In genomic region chrX:141396243-141396642, GRCm38 (mm10) we compare ENCODE assay signal across 28 mouse cellular contexts.
DNase-seq lines count a peak whose midpoint lies in the region; ATAC-seq and TF ChIP-seq lines count a peak whose summit lies in the region.
"Had no signal": no experiment of that assay in that cellular context is flagged by ENCODE, and none has a peak within 500 bp of the region (broad histone marks: within the 10 kb centered on the region; RNA-seq: fewer than 3 reads in every experiment).

No protein-coding gene starts in this region.

- no peak overlapping the region for H3K4me3 ChIP-seq in lung, embryonic 15.5 days
- no peak overlapping the region for H3K4me3 ChIP-seq in lung, adult 2 months (replicated peaks; ENCODE audit: extremely low read depth, low read depth, low read length)
- no peak overlapping the region for H3K4me3 ChIP-seq in thymus, adult 2 months (ENCODE audit: control insufficient read depth, insufficient read depth, low read length)
- H3K4me3 ChIP-seq: embryonic facial prominence, embryonic 10.5 days; embryonic facial prominence, embryonic 13.5 days; erythroblast, embryonic 14.5 days; forebrain, embryonic 12.5 days; forebrain, embryonic 15.5 days; heart, adult 2 months; heart, embryonic 10.5 days; heart, embryonic 13.5 days; hindbrain, embryonic 12.5 days; hindbrain, embryonic 15.5 days had no signal

- no peak overlapping the region for H3K27ac ChIP-seq in lung, embryonic 15.5 days
- H3K27ac ChIP-seq in thymus, adult 2 months (ENCODE audit: control insufficient read depth, insufficient read depth, low read length) = no peak overlapping the region
- H3K27ac ChIP-seq: embryonic facial prominence, embryonic 10.5 days; embryonic facial prominence, embryonic 13.5 days; forebrain, embryonic 12.5 days; forebrain, embryonic 15.5 days; heart, adult 2 months; heart, embryonic 10.5 days; heart, embryonic 13.5 days; hindbrain, embryonic 12.5 days; hindbrain, embryonic 15.5 days had no signal

- H3K36me3 ChIP-seq in lung, embryonic 15.5 days = no peaks in the 10 kb centered on the region
- no peaks in the 10 kb centered on the region for H3K36me3 ChIP-seq in thymus, adult 2 months (ENCODE audit: control insufficient read depth, insufficient read depth, low read length)
- H3K36me3 ChIP-seq: embryonic facial prominence, embryonic 10.5 days; embryonic facial prominence, embryonic 13.5 days; forebrain, embryonic 12.5 days; forebrain, embryonic 15.5 days; heart, embryonic 10.5 days; heart, embryonic 13.5 days; hindbrain, embryonic 12.5 days; hindbrain, embryonic 15.5 days had no signal

- peak; percentile 31; the same call in 1 of the 2 replicates for ATAC-seq in lung, embryonic 15.5 days (ENCODE audit: borderline replicate concordance, extremely low read depth, low FRiP score, low TSS enrichment)
- ATAC-seq: activated CD4-positive, CD25-positive, alpha-beta regulatory T cell, adult 4 months; forebrain, embryonic 15.5 days had no signal

- TF ChIP-seq CTCF in lung, adult 2 months (IDR thresholded peaks at IDR 0.05; ENCODE audit: insufficient read depth, low read length) = no peak
- TF ChIP-seq CTCF in thymus, adult 2 months (IDR thresholded peaks at IDR 0.05; ENCODE audit: borderline replicate concordance, control insufficient read depth, extremely low read depth, insufficient read depth, low read length, poor library complexity) = no peak

- intact Hi-C loops in heart, postnatal 25 days (cut with DNase I) = no loop called here

- no peaks in the 10 kb centered on the region for H3K9me3 ChIP-seq in lung, embryonic 15.5 days
- H3K9me3 ChIP-seq: embryonic facial prominence, embryonic 10.5 days; embryonic facial prominence, embryonic 13.5 days; forebrain, embryonic 12.5 days; forebrain, embryonic 15.5 days; heart, embryonic 10.5 days; heart, embryonic 13.5 days; hindbrain, embryonic 12.5 days; hindbrain, embryonic 15.5 days had no signal

- TF ChIP-seq POLR2A in lung, adult 2 months (IDR thresholded peaks at IDR 0.05; ENCODE audit: borderline replicate concordance, extremely low read depth, low read depth, low read length) = no peak
- TF ChIP-seq POLR2A in thymus, adult 2 months (IDR thresholded peaks at IDR 0.05; ENCODE audit: control insufficient read depth, extremely low read depth, insufficient read depth, low read length, poor library complexity) = no peak

- WGBS in lung, embryonic 15.5 days = 42% methylated on average over 3 of the region's 3 CpGs
- 54% methylated on average over 3 of the region's 3 CpGs for WGBS in lung, adult 2 months
- WGBS in thymus, adult 2 months = 91% methylated on average over 3 of the region's 3 CpGs

- H3K27me3 ChIP-seq in lung, embryonic 15.5 days = peaks cover 9% of the 10 kb centered on the region
- H3K27me3 ChIP-seq in thymus, adult 2 months (ENCODE audit: control insufficient read depth, insufficient read depth, low read length) = no peaks in the 10 kb centered on the region
- H3K27me3 ChIP-seq: forebrain, embryonic 15.5 days; heart, embryonic 13.5 days; hindbrain, embryonic 12.5 days; hindbrain, embryonic 15.5 days had no signal

- H3K4me1 ChIP-seq in lung, embryonic 15.5 days = no peaks in the 10 kb centered on the region
- H3K4me1 ChIP-seq in lung, adult 2 months (ENCODE audit: control insufficient read depth, insufficient read depth, low read length) = no peaks in the 10 kb centered on the region
- H3K4me1 ChIP-seq in thymus, adult 2 months (replicated peaks; ENCODE audit: control insufficient read depth, insufficient read depth, low read length) = no peaks in the 10 kb centered on the region
- H3K4me1 ChIP-seq: embryonic facial prominence, embryonic 10.5 days; embryonic facial prominence, embryonic 13.5 days; forebrain, embryonic 12.5 days; forebrain, embryonic 15.5 days; heart, embryonic 10.5 days; hindbrain, embryonic 12.5 days; hindbrain, embryonic 15.5 days had no signal

- no peak for DNase-seq in lung, adult 2 months
- DNase-seq in lung, postnatal 10 days = peak; percentile 14
- peak; percentile 30 for DNase-seq in lung, postnatal 36 days
- DNase-seq in heart, postnatal 25 days (ENCODE audit: low spot score) = no peak
- no peak for DNase-seq in thymus, adult 2 months
- DNase-seq in thymus, postnatal 25 days = no peak
- DNase-seq: adrenal gland, adult 8-10 months; adrenal gland, postnatal 25 days; cerebellum, adult 11-12 months; cerebellum, adult 8-10 months; cerebellum, postnatal 10 days; cerebellum, postnatal 36 days; embryo, embryonic 11 days; gastrocnemius, postnatal 10 days; gastrocnemius, postnatal 36 days; heart, adult 2 months; heart, postnatal 14 days had no signal

- H3K9ac ChIP-seq in lung, embryonic 15.5 days = no peak overlapping the region
- H3K9ac ChIP-seq: embryonic facial prominence, embryonic 13.5 days; forebrain, embryonic 12.5 days; forebrain, embryonic 15.5 days; heart, embryonic 13.5 days; hindbrain, embryonic 12.5 days; hindbrain, embryonic 15.5 days had no signal

- H3K4me2 ChIP-seq in lung, embryonic 15.5 days = no peak overlapping the region
- H3K4me2 ChIP-seq: embryonic facial prominence, embryonic 13.5 days; forebrain, embryonic 12.5 days; forebrain, embryonic 15.5 days; heart, embryonic 13.5 days; hindbrain, embryonic 12.5 days; hindbrain, embryonic 15.5 days had no signal

Comparison
In these comparisons a context has a peak if more than half of its experiments do, and no peak if none do; other contexts are left out.
1. DNase-seq: peak in lung, postnatal 10 days (single experiment) and lung, postnatal 36 days (single experiment); none in lung, adult 2 months (single experiment), heart, postnatal 25 days (single experiment), thymus, adult 2 months (single experiment) and thymus, postnatal 25 days (single experiment).